Mouse (Mus musculus) lung, embryonic 14.5 days (tissue): ENCODE measurements around the gene Msl2. TPM values are rescaled to one million over a fixed set of nuclear protein-coding genes. Genes with fewer than 3 reads are reported as not detected.
A peak's percentile ranks its signal among the peaks of the same experiment; 100 is the strongest.

Experiments
- ATAC-seq: fragments of 200-750 bp; cut with Nextera tagmentation; 2 replicates; pipeline ENCODE4 v1.8.0; 2017; ENCODE audit warnings: mild to moderate bottlenecking, moderate TSS enrichment, moderate library complexity; ENCODE audit not compliant: insufficient read depth
- DNase-seq: peaks from one replicate; pipeline ENCODE4 v3.0.0-alpha.2; 2015
- H3K27ac ChIP-seq: fragments of 300-500 bp; sonication (generic); 2 replicates; pipeline ENCODE4 v1.5.1; 2014; ENCODE audit warnings: low read depth, mild to moderate bottlenecking, moderate library complexity
- H3K27me3 ChIP-seq: fragments of 300-500 bp; sonication (generic); 2 replicates; pipeline ENCODE4 v1.6.1; 2014; ENCODE audit warnings: low read length, control low read depth; ENCODE audit not compliant: insufficient read depth
- H3K36me3 ChIP-seq: fragments of 300-500 bp; sonication (generic); 2 replicates; pipeline ENCODE4 v1.6.1; 2014; ENCODE audit warnings: control low read depth; ENCODE audit not compliant: insufficient read depth
- H3K4me1 ChIP-seq: fragments of 300-500 bp; sonication (generic); 2 replicates; pipeline ENCODE4 v1.6.1; 2014; ENCODE audit warnings: antibody characterized with exemption, control low read depth; ENCODE audit not compliant: insufficient read depth
- H3K4me2 ChIP-seq: fragments of 300-500 bp; sonication (generic); 2 replicates; pipeline ENCODE4 v1.6.1; 2014; ENCODE audit warnings: mild to moderate bottlenecking
- H3K4me3 ChIP-seq: fragments of 300-500 bp; sonication (generic); 2 replicates; pipeline ENCODE4 v1.5.1; 2014; ENCODE audit warnings: low read depth, low read length
- H3K9ac ChIP-seq: fragments of 300-500 bp; sonication (generic); 2 replicates; pipeline ENCODE4 v1.6.1; 2014
- H3K9me3 ChIP-seq: fragments of 300-500 bp; sonication (generic); 2 replicates; pipeline ENCODE4 v1.6.1; 2016; ENCODE audit warnings: low read depth, low read length, control low read depth
- CTCF ChIP-seq: IDR thresholded peaks from 2 replicates; pipeline ENCODE4 v1.5.1; 2016; ENCODE audit warnings: antibody characterized with exemption, low read depth
- WGBS: fragments of 180-500 bp; shearing (Covaris S2); extraction: QIAGEN DNeasy Blood & Tissue Kit; methylation state at CpG from one replicate; pipeline ENCODE4 v1.1.7; 2014; 5-methylcytosine and 5-hydroxymethylcytosine counted together
- polyA plus RNA-seq: library from polyadenylated mRNA; unstranded; fragments of >200 nt; fragmentation: Nextera tagmentation; extraction: Ambion mirVana; gene quantifications from 2 replicates; pipeline ENCODE4 v1.2.1, GENCODE M21; 2014

Msl2 gene
- polyA plus RNA-seq, 1 experiment from 2014 or later, result 8.4 TPM

DNA sequence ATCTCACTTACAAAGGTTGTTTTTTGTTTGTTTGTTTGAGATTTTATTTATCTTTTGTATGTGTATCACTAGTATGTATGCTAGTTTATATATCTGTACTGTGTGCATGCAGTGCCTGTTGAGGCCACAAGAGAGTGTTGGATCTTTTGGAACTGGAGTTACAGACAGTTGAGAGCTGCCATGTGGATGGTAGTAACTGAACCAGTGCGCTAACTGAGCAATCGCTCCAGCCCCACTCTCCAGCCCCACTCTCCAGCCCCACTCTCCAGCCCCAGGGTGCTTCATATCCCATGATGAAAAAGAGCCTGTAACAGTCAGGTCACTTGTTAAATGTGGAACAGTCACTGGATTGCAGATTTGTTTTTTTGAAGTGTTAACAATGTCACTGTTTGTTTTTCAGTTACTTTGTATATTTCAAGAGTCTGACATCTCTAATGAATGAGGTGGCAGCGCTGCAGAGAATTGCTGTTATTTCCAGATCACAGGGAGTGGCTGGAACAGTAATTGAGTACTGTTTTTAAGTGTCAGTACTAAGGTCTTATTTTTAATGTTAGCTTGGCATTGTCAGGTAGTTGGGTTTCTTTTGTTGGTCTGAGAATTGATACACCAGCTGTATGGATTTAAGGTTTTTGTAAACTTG is 6.3 kb downstream of the Msl2 start:
- no peaks in the 10 kb centered on the region for H3K27me3 ChIP-seq
- H3K4me2 ChIP-seq, result peak overlapping the region; percentile 40
- no peak overlapping the region for H3K4me3 ChIP-seq
- H3K9me3 ChIP-seq, result no peaks in the 10 kb centered on the region
- peaks cover 18% of the 10 kb centered on the region for H3K4me1 ChIP-seq
- 34% methylated on average over 3 of the region's 3 CpGs for WGBS
- no peak overlapping the region for H3K9ac ChIP-seq
- peak; percentile 41 for TF ChIP-seq CTCF
- peaks cover 8% of the 10 kb centered on the region; the same call in 1 of the 2 replicates for H3K36me3 ChIP-seq
- ATAC-seq, result no peak
- DNase-seq, result peak; percentile 62
- no peak overlapping the region for H3K27ac ChIP-seq

DNA sequence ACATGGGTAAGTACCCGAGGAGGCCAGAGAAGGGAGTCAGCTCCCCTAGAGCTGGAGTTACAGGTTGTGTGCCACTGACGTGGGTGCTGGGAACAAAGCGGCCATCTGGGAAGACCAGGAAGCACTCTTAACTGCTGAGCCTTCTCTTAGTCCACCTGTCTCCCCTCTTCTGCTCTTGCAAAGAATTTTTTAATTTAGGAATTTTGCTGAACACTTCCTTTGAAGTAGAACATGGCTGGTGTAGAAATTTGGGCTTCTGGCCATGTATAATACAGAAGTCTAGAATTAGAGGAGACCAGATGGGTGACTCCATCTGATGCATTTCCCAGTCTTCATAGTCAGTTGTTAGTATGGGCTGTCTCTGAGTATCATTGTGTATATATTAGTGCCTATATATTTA is 9.8 kb downstream of the Msl2 start:
- H3K36me3 ChIP-seq, result peaks cover 4% of the 10 kb centered on the region; the same call in 1 of the 2 replicates
- DNase-seq (no peak), ATAC-seq (no peak)

DNA sequence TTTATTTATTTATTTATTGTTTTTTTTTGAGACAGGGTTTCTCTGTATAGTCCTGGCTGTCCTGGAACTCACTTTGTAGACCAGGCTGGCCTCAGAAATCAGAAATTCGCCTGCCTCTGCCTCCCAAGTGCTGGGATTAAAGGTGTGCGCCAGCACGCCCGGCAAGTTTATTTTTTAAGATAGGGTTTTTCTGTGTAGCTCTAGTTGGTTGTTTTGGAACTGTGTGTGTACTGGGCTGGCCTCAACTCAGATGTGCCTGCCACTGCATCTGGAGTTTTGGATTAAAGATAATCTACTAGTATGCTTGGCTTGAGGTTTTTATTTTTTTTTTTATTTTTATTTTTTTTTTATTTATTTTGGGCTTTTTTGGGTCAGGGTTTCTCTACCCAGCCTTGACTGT is 21.5 kb downstream of the Msl2 start:
- no peak overlapping the region for H3K9ac ChIP-seq
- H3K4me2 ChIP-seq, result no peak overlapping the region
- peaks cover 9% of the 10 kb centered on the region for H3K36me3 ChIP-seq
- ATAC-seq, result no peak
- TF ChIP-seq CTCF, result no peak
- no peak for DNase-seq
- no peak overlapping the region for H3K27ac ChIP-seq
- H3K27me3 ChIP-seq, result no peaks in the 10 kb centered on the region
- WGBS, result 98% methylated on average over 4 of the region's 4 CpGs
- H3K9me3 ChIP-seq, result peaks cover 7% of the 10 kb centered on the region; the same call in 1 of the 2 replicates
- no peak overlapping the region for H3K4me3 ChIP-seq
- no peaks in the 10 kb centered on the region for H3K4me1 ChIP-seq

More for the DNA sequence above, 9.8 kb downstream of the Msl2 start:
- Histone ChIP-seq H3K4me3 (no peak overlapping the region), H3K27me3 (no peaks in the 10 kb centered on the region), H3K4me1 (peaks cover 8% of the 10 kb centered on the region), H3K27ac (no peak overlapping the region), H3K9ac (no peak overlapping the region), H3K4me2 (no peak overlapping the region), H3K9me3 (no peaks in the 10 kb centered on the region)
- no peak for TF ChIP-seq CTCF
- WGBS, result 87% methylated on average over 3 of the region's 3 CpGs

DNA sequence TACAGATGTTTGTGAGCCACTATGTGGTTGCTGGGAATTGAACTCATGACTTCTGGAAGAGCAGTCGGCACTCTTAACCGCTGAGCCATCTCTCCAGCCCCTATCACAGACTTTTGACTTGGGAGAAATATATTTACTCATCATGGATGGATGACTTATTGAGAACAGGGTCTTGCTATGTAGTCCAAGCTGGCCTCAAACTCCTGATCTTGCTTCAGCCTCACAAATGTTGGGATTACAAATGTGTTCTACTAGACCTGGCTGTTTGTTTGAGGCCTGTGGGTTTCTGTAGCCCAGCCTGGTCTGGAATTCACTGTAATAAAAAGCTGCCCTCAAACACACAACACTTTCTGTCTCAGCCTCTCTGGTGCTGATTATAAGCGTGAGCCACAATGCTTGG is 22.6 kb downstream of the Msl2 start:
- Histone ChIP-seq H3K4me2 (no peak overlapping the region), H3K36me3 (peaks cover 19% of the 10 kb centered on the region), H3K4me1 (no peaks in the 10 kb centered on the region), H3K27ac (no peak overlapping the region), H3K9me3 (peaks cover 7% of the 10 kb centered on the region; the same call in 1 of the 2 replicates), H3K9ac (no peak overlapping the region), H3K27me3 (no peaks in the 10 kb centered on the region), H3K4me3 (no peak overlapping the region)
- ATAC-seq (no peak), DNase-seq (no peak)
- 93% methylated on average over 3 of the region's 3 CpGs for WGBS
- no peak for TF ChIP-seq CTCF

DNA sequence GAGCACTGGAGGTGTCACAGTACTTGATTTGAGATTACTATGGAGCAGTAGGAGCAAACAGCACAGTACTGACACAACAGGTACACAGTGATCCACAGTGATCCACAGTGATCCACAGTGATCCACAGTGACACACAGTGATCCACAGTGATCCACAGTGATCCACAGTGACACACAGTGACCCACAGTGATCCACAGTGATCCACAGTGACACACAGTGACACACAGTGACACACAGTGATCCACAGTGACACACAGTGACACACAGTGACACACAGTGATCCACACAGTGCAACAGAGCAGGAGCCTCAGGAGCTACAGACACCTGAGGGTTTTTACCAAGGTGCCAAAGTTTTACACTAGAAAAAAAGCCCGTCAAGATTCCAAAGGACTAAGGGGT is 23.6 kb downstream of the Msl2 start:
- H3K27ac ChIP-seq, result no peak overlapping the region
- H3K9ac ChIP-seq, result no peak overlapping the region
- ATAC-seq, result peak; percentile 41; the same call in 1 of the 2 replicates
- H3K36me3 ChIP-seq, result peaks cover 30% of the 10 kb centered on the region
- 72% methylated on average over 1 of the region's 1 CpGs for WGBS
- TF ChIP-seq CTCF, result no peak
- H3K4me1 ChIP-seq, result no peaks in the 10 kb centered on the region
- H3K9me3 ChIP-seq, result peaks cover 7% of the 10 kb centered on the region; the same call in 1 of the 2 replicates
- no peak overlapping the region for H3K4me3 ChIP-seq
- no peaks in the 10 kb centered on the region for H3K27me3 ChIP-seq
- H3K4me2 ChIP-seq, result no peak overlapping the region
- DNase-seq, result no peak

DNA sequence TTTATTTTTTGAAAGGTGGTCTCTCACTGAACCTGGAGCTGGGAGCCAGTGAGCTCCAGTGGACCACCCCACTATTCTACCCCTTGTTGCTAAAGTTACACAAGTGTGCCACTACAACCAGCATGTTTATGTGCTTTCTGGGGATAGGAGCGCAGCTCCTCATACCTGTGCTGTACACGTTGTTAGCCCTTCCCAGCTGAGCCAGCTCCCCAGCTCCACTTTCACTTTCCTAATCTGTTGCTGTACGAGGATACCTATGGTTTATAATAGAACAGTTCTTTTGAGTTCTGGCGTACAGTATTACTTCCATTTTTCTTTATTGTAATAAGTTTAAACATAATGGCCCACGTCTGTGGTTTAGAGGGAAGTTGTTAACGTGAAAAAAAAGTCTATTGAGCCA is 25.5 kb downstream of the Msl2 start:
- no peak for TF ChIP-seq CTCF
- 78% methylated on average over 6 of the region's 6 CpGs for WGBS
- no peaks in the 10 kb centered on the region for H3K27me3 ChIP-seq
- peaks cover 7% of the 10 kb centered on the region; the same call in 1 of the 2 replicates for H3K9me3 ChIP-seq
- ATAC-seq (no peak), DNase-seq (no peak)
- H3K4me3 ChIP-seq, result no peak overlapping the region
- no peak overlapping the region for H3K9ac ChIP-seq
- no peak overlapping the region for H3K27ac ChIP-seq
- H3K36me3 ChIP-seq, result peaks cover 36% of the 10 kb centered on the region
- no peaks in the 10 kb centered on the region for H3K4me1 ChIP-seq
- no peak overlapping the region for H3K4me2 ChIP-seq

DNA sequence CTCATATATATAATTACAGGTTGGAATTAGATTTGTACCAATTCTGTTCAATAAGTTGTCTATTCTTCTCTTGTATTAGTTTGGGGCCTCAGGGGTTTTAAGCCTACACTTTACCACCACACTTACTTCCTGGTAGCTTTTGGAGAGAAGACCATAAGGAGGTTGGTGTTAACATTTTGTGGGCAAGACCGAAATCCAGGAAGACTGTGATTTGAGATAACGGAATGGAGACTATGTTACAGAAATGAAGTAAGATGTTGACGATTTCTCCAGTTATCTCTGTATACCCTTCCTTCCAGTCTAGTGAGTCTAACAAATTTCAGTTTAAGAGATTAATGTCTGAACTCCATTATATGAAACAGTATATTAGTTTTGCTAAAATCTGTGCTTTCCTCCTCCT is 26.3 kb downstream of the Msl2 start:
- H3K4me3 ChIP-seq, result no peak overlapping the region
- H3K4me1 ChIP-seq, result no peaks in the 10 kb centered on the region
- H3K27me3 ChIP-seq, result no peaks in the 10 kb centered on the region
- H3K27ac ChIP-seq, result no peak overlapping the region
- no peak for ATAC-seq
- no peak for DNase-seq
- H3K9me3 ChIP-seq, result peaks cover 7% of the 10 kb centered on the region; the same call in 1 of the 2 replicates
- peaks cover 41% of the 10 kb centered on the region for H3K36me3 ChIP-seq
- WGBS, result 74% methylated on average over 3 of the region's 3 CpGs
- no peak for TF ChIP-seq CTCF
- H3K9ac ChIP-seq, result no peak overlapping the region
- H3K4me2 ChIP-seq, result no peak overlapping the region
